Mouse (Mus musculus): ENCODE measurements around the gene Zc3hav1l. TPM values are rescaled to one million over a fixed set of nuclear protein-coding genes. Genes with fewer than 3 reads are reported as not detected.
A peak's percentile ranks its signal among the peaks of the same experiment; 100 is the strongest.

Zc3hav1l gene
- polyA plus RNA-seq (2012; rRNA removed), result 2.3 and 3.6 TPM in 2 replicates

DNA sequence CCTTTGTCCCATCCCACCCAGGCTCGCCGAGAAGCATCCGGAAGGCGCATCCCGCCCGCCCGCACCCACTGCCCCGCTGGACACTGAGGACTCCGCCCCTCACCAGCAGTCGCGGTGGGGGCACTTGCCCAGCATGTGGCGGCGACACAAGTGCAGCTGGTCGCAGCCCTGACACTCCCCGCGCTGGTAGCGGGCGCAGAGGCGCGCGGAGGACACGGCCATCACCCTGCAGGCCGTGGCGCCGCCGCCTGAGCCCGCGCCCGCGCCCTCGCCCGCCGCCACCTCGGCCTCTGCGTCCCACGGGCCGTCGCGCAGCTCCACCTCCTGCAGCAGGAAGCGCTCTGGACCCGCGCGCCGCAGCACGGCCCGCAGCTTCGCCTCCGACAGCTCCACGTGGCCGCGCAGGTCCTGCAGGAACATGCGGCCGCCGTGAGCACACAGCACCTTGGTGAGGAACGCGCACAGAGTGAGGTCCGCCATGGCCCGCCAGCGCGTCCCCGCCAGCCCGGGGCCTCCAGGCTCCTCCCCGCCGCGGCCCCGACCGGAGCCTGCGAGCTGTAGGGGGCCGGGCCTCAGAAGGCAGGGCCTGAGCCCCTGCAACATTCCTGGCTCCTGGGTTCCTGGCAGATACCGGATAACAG, at the start of gene Zc3hav1l:
Gene Zc3hav1l, minus strand, starts transcription at position 499 of the 641 bp plus-strand sequence.
- DNase-seq (ENCODE audit: low read depth), result no peak

DNA sequence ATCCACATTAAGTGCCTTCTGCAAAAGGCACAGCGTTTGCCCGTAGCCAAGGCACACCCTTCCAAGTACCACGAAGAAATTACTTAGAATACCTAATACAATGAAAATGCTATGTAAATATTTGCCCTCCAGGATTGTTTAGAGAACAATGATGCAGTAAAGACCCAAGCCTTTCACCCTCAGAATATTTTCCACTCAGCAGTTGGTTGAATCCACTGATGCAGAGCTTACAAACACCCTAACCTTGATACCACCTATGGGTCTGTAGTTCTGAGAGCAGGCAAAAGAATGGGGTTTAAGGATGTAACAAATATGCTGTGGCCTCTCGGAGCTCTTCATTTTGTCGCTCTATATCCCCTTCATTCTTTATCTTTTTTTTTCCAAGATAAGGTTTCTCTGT, 48.8 kb upstream of the Zc3hav1l start:
- no peak for DNase-seq (ENCODE audit: low read depth)

DNA sequence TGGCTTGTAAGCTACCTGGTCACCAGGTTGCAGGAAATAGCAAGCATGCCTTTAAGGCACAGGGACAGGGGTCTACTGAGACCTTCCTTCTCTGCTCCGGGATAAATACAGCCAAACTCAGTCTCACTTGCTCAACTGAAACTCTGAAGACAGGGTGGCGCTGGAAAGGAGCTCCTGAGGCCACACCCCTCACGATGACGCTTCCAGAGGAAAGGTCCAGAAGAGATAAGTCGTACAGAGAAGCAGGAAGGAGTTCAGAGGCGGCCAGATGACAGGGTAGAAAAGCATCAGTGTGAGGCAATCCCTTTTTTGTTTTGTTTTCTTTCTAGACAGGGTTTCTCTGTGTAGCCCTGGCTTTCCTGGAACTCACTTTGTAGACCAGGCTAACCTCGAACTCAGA, 46.7 kb upstream of the Zc3hav1l start:
- no peak for DNase-seq (ENCODE audit: low read depth)

DNA sequence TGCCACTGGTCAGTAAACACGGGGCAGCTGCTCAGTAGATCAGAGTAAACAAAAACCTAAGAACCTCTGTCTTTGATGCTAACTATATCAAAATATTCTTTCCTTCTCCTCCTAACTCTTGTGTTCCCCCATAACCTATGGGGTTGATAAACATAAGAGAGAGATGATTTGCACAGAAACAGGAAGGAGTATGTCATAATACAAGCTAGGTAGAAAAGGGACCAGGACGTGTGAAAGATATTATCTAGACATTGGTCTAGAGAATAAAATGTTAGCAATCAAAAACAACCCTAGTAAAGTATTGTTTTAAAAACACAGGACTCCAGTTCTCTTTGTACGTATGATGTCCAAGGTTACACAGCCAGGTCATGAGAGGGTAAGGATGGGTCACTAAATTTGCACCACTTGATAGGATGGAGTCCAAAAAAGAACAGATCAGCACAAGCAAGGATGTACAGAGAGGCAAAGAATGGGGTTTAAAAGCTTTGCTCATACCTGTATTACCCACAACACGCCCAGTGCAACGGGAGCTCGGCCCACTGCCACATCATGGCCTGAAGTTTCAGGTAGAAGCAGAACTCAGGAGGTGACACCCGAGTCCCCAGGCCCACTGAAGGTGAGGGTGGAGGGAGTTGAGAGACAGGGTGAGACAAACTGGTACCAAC, 45.1 kb upstream of the Zc3hav1l start:
- DNase-seq (ENCODE audit: low read depth), result no peak

DNA sequence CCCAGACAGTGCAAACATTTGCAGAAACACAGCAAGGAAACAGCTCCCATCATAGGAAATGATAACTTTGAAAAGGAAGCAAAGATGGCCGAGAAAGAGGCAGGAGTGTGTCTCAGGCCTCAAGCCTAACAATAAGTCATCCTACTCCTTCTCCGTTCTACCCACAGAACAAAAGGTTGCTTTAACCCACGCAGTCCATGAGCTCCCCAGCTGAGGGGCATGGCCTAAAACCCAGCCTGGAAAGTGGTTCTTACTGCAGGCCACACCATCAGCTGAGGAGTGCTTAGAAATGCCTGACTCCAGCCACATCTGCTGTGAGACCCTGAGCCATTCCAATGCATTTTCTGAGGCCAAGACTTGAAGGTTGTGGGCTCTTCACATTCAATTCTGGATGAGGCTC, 44.5 kb upstream of the Zc3hav1l start:
- no peak for DNase-seq (ENCODE audit: low read depth)

DNA sequence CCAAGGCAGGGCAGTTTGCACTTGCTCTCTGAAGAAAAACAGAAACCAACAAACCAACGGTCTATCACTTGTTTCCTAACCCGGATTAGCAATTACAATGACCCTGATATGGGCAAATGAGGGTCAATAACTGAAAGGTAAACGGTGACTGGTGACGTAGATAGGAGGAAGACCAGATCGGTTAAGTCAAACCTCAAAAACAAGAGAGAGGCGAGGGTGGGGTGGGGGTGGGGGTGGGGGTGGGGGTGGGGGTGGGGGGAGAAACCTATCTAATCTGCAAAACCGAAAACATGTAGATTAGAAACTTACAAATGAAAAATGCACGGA, 43.6 kb upstream of the Zc3hav1l start:
- DNase-seq (ENCODE audit: low read depth), result no peak

DNA sequence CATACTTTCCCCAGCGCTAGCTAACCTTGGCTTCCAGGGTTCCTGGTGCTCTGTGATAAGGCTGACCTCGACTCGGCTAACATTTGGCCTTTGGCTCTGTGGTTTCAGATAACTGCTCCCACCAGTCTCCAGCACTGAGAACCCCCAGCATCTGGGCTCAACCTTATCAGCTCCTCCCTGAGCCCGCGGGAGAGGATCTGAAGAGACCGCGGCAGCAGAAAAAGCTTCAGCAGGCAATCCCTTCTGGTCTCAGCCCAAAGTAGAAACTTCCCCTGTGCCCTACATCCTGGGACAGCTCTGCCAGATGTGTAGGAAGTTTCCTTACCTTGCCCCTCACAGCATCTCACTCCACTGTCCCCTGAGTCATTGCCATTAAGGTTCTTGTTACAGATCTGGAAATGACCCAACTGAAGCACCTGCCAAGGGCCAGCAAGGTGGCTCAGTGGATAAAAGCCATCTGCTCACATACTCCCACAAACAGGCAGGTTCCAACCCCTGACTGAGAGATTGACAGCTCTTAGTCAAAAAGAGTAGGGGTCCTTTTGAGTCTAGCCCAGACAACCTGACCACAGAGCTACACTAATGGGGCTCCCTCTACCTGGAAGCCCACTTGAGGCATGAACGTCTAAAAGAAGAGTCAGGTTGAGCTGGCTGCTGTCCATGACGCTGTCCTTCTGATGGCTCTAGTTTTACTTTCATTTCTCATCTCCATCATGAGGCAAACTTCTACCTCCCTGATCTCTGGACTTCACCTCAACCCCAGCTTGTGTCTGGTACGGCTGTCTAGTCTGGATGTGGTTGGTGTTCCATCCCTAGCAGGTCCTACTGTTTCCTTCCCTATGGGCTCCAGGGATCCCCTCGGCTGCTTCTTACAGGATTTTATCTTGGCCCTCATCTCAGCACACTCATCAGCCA, 42.9 kb upstream of the Zc3hav1l start:
- no peak for DNase-seq (ENCODE audit: low read depth)

DNA sequence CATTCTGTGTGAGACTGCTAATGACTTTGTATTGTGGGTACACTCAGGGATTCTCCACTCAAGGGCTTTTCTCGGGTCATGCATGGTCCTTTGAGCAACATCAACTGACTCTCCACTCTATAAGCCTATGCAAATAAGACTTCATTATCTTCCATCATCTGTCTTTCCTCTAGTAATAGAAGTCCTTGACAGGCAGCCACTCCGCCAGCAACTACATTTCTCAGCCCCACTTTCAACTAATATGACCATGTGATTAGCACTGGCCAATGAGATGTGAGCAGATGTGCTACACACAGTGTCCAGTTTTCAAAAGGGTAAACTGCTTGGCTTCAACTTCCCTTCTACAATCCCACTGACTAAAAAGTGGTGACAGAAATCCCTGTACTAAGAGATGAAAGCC, 40.0 kb upstream of the Zc3hav1l start:
- no peak for DNase-seq (ENCODE audit: low read depth)

DNA sequence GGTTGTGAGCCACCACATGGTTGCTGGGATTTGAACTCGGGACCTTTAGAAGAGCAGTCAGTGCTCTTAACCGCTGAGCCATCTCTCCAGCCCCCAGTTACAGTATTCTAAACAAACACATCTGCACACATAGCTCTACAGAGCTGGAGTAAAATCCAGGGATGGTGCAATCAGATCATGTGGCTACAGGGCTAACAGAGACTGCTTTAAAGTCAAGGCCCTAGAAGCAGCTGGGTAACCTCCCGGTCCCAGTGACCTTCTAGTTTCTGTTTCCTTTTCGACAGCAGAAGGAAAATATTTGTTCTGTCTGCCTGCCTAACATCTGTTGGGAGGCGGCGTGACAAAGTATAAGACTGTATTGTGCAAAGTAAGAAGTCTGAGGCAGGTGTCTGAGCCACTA, 38.9 kb upstream of the Zc3hav1l start:
- peak; percentile 46 for DNase-seq (ENCODE audit: low read depth)

DNA sequence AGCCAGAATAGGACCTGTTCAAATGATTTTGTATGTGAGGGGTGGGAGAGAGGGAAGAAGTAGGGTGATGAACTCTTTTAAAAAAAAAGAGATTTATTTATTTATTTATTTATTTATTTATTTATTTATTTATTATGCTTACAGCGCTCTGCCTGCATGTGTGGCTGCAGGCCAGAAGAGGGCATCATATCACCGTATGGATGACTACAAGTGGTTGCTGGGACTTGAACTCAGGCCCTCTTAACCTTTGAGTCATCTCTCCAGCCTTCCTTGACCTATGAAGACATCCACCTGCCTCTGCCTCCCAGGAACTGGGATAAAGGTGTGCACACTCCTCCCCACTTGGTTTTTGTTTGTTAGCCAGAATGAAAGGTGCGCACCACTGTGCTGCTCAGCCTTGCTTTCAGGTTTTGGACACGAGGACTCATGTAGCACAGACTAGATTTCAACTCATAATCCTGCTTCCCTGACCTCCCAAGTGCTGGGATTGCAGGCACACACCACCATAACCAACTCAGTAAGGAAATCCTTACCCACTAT, 38.2 kb upstream of the Zc3hav1l start:
- DNase-seq (ENCODE audit: low read depth), result no peak

DNA sequence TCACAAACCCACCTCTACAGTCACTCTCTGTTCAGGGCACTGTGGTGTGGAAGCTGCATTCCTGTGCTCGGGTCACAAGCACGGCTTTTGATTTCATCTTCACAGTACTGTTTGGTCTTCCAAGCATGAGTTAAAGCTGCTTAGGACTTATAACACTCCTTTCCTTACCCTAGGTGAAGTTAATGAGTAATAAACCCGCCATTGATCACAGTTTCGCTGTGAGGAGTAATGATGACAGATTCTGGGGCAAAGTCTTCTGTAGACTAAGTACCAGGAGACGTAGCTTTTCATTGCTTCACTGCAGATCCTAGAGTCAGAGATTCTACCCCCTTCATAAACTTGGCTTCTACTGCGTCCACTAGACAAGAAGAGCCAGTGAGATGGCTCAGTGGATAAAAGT, 36.2 kb upstream of the Zc3hav1l start:
- DNase-seq (ENCODE audit: low read depth), result no peak

DNA sequence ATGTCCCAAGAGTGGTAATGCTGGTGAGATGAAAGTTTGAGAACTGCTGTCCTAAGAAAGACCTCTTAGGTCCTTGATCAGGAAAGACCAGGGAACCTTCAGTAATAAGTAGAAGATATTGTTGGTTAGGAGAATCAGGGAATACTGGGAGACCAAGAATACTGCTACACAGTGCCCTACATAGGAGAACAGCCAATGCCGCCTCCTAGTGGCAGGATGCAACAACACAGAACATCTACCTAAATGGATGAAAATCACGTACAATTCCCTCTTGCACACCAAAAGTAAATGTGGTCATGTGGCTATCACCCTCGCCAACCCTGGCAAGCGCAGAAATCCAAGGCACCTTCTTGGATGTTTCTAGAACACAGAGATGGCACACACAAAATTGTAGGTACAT, 27.5 kb upstream of the Zc3hav1l start:
- DNase-seq (ENCODE audit: low read depth), result no peak

DNA sequence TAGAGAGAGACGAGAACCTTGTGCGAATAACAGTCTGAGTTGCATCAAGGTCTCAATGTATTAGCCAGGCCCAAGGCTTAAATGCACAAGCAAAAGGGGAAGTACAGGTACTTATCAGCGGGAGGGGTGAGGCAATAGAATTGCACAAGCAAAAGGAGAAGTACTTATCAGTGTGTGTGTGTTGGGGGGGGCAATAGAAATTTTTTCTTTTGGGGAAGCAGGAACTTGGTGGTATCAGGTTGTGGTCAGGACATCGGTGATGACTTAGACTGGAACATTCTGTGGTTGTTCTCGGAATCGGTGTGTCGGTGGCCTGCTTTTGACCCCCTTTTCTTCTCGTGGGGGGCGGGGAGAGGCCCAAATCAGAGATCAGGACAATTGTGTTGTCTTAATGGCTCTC, 21.6 kb upstream of the Zc3hav1l start:
- no peak for DNase-seq (ENCODE audit: low read depth)

DNA sequence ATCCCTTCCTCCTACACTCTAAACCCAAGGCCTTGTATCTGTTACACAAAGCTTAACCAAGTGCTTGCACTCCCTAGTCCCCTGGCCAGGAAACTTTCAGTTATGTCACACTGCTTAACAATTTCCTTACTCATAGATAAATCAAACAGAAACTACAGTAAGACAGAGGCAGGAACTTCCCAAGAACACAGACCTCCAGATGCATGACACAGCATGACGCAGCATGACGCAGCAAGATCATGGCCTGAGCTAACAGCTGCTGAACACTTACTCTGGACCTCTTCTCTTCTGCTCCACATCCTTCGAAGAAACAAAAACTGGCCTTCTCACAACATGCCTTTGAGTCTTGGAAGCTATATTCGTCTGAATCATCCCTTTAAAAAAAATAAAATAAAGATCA, 17.0 kb upstream of the Zc3hav1l start:
- no peak for DNase-seq (ENCODE audit: low read depth)

DNA sequence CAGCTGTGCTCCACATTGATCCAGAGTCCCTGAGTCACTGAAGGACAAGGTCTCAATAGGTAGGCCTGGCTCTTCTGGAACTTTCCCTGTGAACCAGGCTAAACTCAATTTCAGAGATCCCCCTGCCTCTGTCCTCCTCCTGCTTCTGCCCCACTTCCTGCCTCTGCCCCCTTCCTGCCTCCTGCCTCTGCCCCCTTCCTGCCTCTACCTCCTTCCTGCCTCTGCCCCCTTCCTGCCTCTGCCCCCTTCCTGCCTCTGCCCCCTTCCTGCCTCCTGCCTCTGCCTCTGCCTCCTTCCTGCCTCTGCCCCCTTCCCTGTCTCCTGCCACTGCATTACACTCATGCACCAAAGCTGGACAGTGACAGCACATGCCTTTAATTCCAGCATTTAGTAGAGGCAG, 10.7 kb upstream of the Zc3hav1l start:
- DNase-seq (ENCODE audit: low read depth), result no peak

DNA sequence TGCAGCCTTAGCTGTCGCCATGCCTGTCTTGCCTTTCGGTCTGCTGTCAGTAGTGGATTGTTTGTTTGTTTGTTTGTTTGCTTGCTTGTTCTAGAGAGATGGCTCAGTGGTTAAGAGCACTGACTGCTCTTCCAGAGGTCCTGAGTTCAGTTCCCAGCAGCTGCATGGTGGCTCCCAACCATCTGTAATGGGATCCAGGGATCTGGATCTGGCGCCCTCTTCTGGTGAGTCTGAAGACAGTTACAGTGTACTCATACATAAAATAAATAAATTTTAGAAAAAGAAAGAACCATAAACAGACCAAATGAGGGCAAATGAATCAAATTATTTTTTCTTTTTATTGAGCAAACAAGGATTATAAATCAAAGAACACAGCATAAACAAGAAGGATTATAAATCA, 5.9 kb upstream of the Zc3hav1l start:
- no peak for DNase-seq (ENCODE audit: low read depth)

DNA sequence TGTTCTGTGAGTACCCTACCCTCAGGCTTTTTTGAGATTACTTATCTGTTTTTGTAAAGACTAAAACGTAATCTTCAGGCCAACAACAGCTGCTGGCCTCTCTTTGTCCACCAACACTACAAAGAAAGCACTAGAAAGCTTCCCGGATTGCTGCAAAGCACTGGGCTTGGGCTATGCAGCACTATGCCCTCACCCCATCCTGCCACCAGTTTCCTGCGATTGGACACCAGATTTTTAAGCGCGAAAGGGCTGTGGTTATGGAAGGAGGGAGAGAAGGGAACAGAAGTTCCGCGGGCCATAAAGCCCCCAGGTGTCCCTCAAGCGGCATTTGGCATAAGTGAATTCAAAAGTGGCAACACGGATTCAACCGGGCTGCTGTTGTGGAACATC, 818 bp downstream of the Zc3hav1l start:
- no peak for DNase-seq (ENCODE audit: low read depth)

DNA sequence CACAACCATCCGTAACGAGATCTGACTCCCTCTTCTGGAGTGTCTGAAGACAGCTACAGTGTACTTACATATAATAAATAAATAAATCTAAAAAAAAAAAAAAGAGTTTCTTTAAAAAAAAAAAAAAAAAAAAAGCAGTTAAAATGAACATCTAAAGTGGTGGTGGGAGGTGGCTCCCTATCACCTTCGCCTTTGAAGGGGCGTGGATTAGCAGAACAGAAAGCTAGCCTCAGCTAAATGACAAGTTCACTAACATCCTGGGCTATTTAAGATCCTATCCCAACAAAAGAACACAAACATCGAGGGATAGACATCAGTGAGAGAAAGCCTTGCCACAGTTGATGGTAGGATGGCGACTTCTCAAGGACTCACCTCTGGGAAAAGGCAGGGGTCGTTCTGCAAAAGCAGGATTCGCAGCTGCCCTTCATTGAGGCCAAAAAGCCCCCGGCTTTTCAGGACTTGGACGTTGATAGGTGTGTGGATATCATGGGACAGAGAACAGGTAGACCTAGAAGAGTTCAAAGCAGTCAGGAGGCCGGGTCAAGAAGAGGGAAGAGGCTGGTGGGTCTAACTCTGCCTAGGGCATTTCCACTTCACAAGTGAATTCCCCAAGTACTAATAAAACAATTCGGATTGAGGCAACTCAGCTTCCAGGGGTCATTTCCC, 1.3 kb downstream of the Zc3hav1l start:
- no peak for DNase-seq (ENCODE audit: low read depth)

DNA sequence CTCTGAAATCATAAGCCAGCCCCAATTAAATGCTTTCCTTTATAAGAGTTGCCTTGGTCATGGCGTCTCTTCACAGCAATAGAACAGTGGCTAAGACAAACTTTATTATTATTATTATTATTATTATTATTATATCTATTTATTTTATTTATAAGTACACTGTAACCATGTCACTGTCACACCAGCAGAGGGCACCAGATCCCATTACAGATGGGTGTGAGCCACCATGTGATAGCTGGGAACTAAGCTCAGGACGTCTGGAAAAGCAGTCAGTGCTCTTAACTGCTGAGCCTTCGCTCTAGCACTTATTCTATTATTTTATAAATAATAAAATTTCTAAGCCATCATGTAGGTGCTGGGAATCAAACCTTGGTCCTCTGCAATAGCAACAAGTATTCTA, 5.4 kb downstream of the Zc3hav1l start:
- DNase-seq (ENCODE audit: low read depth), result no peak

DNA sequence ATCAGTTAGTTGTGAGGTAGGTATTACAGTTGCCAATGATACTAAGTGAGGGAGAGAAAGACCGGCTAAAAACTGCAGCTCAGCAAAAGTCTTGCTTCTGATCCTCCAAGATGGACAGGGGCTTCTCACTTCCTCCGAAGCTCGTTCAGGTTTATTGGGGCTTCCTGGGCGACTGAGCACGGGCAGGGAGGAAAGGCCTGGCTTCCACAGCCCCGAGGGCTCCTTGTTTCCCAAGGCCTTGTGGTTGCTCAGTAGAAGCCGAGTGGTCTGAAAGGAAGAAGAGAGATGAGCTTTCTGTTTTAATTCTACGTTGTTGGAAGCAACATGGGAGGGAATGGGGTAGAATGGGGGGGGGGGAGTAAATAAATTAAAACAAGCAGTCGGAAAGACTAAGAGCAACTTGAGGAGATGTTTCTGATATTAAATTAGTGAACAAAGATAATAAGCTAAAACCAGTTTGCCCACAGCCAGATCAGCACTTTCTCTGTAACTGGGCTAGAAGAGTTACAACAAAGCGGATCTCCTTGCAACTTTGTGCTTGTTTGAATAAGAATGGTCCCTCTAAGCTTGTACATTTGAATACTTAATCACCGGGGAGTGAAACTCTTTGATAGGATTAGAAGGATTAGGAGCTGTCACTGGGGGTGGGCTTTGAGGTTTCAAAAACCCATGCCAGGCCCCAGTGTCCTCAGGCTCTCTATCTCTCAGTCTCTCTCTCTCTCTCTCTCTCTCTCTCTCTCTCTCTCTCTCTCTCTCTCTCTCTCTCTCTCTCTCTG, 6.0 kb downstream of the Zc3hav1l start:
- no peak for DNase-seq (ENCODE audit: low read depth)

DNA sequence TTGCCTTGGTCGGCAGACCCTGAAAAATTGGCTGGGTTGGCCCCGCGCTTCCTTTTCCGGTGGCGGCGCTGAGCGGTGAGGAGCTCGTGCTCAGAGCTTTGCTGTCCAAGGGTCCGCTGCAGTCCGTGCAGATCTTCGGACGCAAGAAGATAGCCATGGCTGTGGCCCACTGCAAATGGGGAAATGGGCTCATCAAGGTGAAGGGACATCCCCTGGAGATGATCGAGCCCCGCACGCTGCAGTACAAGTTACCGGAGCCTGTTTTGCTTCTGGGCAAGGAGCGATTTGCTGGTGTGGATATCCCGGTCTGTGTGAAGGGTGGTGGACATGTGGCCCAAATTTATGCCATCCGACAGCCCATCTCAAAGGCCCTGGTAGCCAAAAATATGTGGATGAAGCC, 14.6 kb downstream of the Zc3hav1l start:
- DNase-seq (ENCODE audit: low read depth), result no peak

All from gonadal fat pad, adult 2 months (tissue).